Mouse (Mus musculus) liver, adult 2 months (tissue): Measurements from ENCODE around the gene Eif2b2.

Source experiments
- CTCF ChIP-seq: fragments of 200-500 bp; IDR thresholded peaks from 2 replicates; pipeline ENCODE4 v1.5.1; 2011; ENCODE audit warnings: low read depth, low read length, control low read depth
- POLR2A ChIP-seq: fragments of 200-500 bp; IDR thresholded peaks from 2 replicates; pipeline ENCODE4 v1.6.1; 2011; ENCODE audit warnings: low read length, control low read depth; ENCODE audit not compliant: insufficient read depth; ENCODE audit errors: extremely low read depth

GRCm38 (mm10) chr12:85194623-85195018 lies 24.7 kb upstream of the Eif2b2 start:
- TF ChIP-seq POLR2A (no peak), CTCF (no peak)
